Mouse (Mus musculus) mouse trophoblast stem cell (cell line): ENCODE data around the gene Pawr.
"Not testable (repeated sequence)": the region's sequence is repeated elsewhere in the genome, so short reads cannot be mapped to it uniquely, and the experiment has no call there.

Experiments
- in situ Hi-C, 2 experiments: fragments of 300-500 bp; cut with MseI, MboI; formaldehyde crosslinking; loops; 2 replicates in 1 of 2; 3 replicates in 1 of 2; pipeline ENCODE4 v1.15.1; 2025

Gene Pawr

GRCm38 (mm10) chr10:108433976-108434375, 102.1 kb downstream of the Pawr start:
- in situ Hi-C loops, result loop anchor here in 1 of 2 experiments (5.0 kb wide), 1 partner anchor 132 kb away; no protein-coding TSS in a partner anchor

GRCm38 (mm10) chr10:108435616-108436015, 103.7 kb downstream of the Pawr start:
- in situ Hi-C loops, result no loop called here

- in situ Hi-C loops, result no loop called here
These were observed 104.4 kb downstream of the Pawr start for GRCm38 (mm10) chr10:108436365-108436764.

- in situ Hi-C loops, result not testable (repeated sequence)
These were observed 108.3 kb downstream of the Pawr start for GRCm38 (mm10) chr10:108440251-108440650.

GRCm38 (mm10) chr10:108443931-108444876, 112.3 kb downstream of the Pawr start:
- in situ Hi-C loops, result no loop called here

- in situ Hi-C loops, result loop anchor here in 1 of 2 experiments (5.0 kb wide), 1 partner anchor 153 kb away; no protein-coding TSS in a partner anchor
These were observed 113.2 kb downstream of the Pawr start for GRCm38 (mm10) chr10:108445123-108445522.

GRCm38 (mm10) chr10:108445606-108446005, 113.7 kb downstream of the Pawr start:
- in situ Hi-C loops, result loop anchor here in 1 of 2 experiments (5.0 kb wide), 1 partner anchor 153 kb away; no protein-coding TSS in a partner anchor

- in situ Hi-C loops, result loop anchor here in 1 of 2 experiments (5.0 kb wide), 1 partner anchor 154 kb away; no protein-coding TSS in a partner anchor
These were observed 114.4 kb downstream of the Pawr start for GRCm38 (mm10) chr10:108446041-108446931.

- in situ Hi-C loops, result loop anchor here in 1 of 2 experiments (5.0 kb wide), 1 partner anchor 155 kb away; no protein-coding TSS in a partner anchor
These were observed 115.3 kb downstream of the Pawr start for GRCm38 (mm10) chr10:108447211-108447610.

- in situ Hi-C loops, result loop anchor here in 1 of 2 experiments (5.0 kb wide), 1 partner anchor 156 kb away; no protein-coding TSS in a partner anchor
These were observed 116.5 kb downstream of the Pawr start for GRCm38 (mm10) chr10:108448421-108448820.

GRCm38 (mm10) chr10:108450401-108450800, 118.5 kb downstream of the Pawr start:
- in situ Hi-C loops, result loop anchor here (10.0 kb wide), 2 partner anchors 74 to 84 kb away; no protein-coding TSS in a partner anchor

GRCm38 (mm10) chr10:108451516-108451915, 119.6 kb downstream of the Pawr start:
- in situ Hi-C loops, result loop anchor here (10.0 kb wide), 2 partner anchors 73 to 83 kb away; no protein-coding TSS in a partner anchor

- in situ Hi-C loops, result loop anchor here (10.0 kb wide), 2 partner anchors 72 to 82 kb away; no protein-coding TSS in a partner anchor
These were observed 120.5 kb downstream of the Pawr start for GRCm38 (mm10) chr10:108452421-108452820.

- in situ Hi-C loops, result loop anchor here (10.0 kb wide), 2 partner anchors 71 to 81 kb away; no protein-coding TSS in a partner anchor
These were observed 121.6 kb downstream of the Pawr start for GRCm38 (mm10) chr10:108453561-108453960.

GRCm38 (mm10) chr10:108454691-108455117, 122.8 kb downstream of the Pawr start:
- in situ Hi-C loops, result loop anchor here (10.0 kb wide), 2 partner anchors 70 to 80 kb away; no protein-coding TSS in a partner anchor

- in situ Hi-C loops, result loop anchor here (10.0 kb wide), 2 partner anchors 70 to 80 kb away; no protein-coding TSS in a partner anchor
These were observed 123.3 kb downstream of the Pawr start for GRCm38 (mm10) chr10:108455204-108455603.

GRCm38 (mm10) chr10:108455883-108456282, 124.0 kb downstream of the Pawr start:
- in situ Hi-C loops, result loop anchor here (10.0 kb wide), 2 partner anchors 69 to 79 kb away; no protein-coding TSS in a partner anchor

GRCm38 (mm10) chr10:108457054-108457453, 125.1 kb downstream of the Pawr start:
- in situ Hi-C loops, result loop anchor here (10.0 kb wide), 2 partner anchors 68 to 78 kb away; no protein-coding TSS in a partner anchor

- in situ Hi-C loops, result no loop called here
These were observed 129.9 kb downstream of the Pawr start for GRCm38 (mm10) chr10:108461862-108462261.
